Mouse (Mus musculus) forebrain, embryonic 13.5 days (tissue): Measurements from ENCODE around the gene Camk2b. TPM values are rescaled to one million over a fixed set of nuclear protein-coding genes. Genes with fewer than 3 reads are reported as not detected.
"Not testable (repeated sequence)": the region's sequence is repeated elsewhere in the genome, so short reads cannot be mapped to it uniquely, and the experiment has no call there.

ENCODE experiments used
- ATAC-seq: fragments of 200-750 bp; cut with Nextera tagmentation; 2 replicates; pipeline ENCODE4 v1.8.0; 2017
- H3K27ac ChIP-seq: fragments of 300-500 bp; sonication (generic); 2 replicates; pipeline ENCODE4 v1.5.1; 2015; ENCODE audit warnings: inconsistent platforms, mild to moderate bottlenecking, moderate library complexity
- H3K27me3 ChIP-seq: fragments of 300-500 bp; sonication (generic); 2 replicates; pipeline ENCODE4 v1.6.1; 2015; ENCODE audit warnings: mild to moderate bottlenecking, inconsistent platforms
- H3K36me3 ChIP-seq: fragments of 300-500 bp; sonication (generic); 2 replicates; pipeline ENCODE4 v1.6.1; 2015; ENCODE audit warnings: mild to moderate bottlenecking, inconsistent platforms; ENCODE audit not compliant: poor library complexity, severe bottlenecking
- H3K4me1 ChIP-seq: fragments of 300-500 bp; sonication (generic); 2 replicates; pipeline ENCODE4 v1.6.1; 2015; ENCODE audit warnings: inconsistent platforms
- H3K4me2 ChIP-seq: fragments of 300-500 bp; sonication (generic); 2 replicates; pipeline ENCODE4 v1.6.1; 2015; ENCODE audit warnings: inconsistent platforms, mild to moderate bottlenecking, moderate library complexity
- H3K4me3 ChIP-seq: fragments of 300-500 bp; sonication (generic); 2 replicates; pipeline ENCODE4 v1.5.1; 2015; ENCODE audit warnings: mild to moderate bottlenecking, inconsistent platforms
- H3K9ac ChIP-seq: fragments of 300-500 bp; sonication (generic); 2 replicates; pipeline ENCODE4 v1.6.1; 2015; ENCODE audit warnings: mild to moderate bottlenecking, inconsistent platforms
- H3K9me3 ChIP-seq: fragments of 300-500 bp; sonication (generic); replicated peaks from 2 replicates; pipeline ENCODE4 v1.6.1; 2016; ENCODE audit warnings: inconsistent platforms
- WGBS: fragments of 180-500 bp; shearing (Covaris S2); methylation state at CpG from one replicate; pipeline ENCODE4 v1.1.7; 2015; 5-methylcytosine and 5-hydroxymethylcytosine counted together
- polyA plus RNA-seq: library from polyadenylated mRNA; unstranded; fragments of >200 nt; fragmentation: Nextera tagmentation; extraction: Ambion mirVana; gene quantifications from 2 replicates; pipeline ENCODE4 v1.2.1, GENCODE M21; 2015

Gene Camk2b
- 26.1 and 32.8 TPM in 2 replicates for polyA plus RNA-seq

DNA sequence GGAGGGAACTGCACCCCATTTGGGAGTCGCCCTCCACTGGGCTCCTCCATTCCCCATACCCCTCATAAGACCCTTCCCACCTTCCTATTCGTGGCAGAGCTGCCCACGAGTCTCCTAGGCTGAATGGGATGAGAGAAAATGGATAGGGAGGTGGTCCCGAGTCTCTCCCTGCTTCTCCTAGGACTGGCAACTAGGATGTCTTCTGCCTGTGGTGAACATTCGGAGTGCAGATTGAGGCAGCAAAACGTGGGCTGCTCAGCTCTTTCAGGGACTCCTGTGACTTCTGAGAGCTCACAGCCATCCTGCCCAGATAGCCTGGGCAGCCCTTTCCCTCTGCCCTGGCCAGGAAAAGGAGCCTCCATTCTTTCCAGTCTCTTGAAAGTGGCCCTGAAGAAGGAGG is at the start of gene Camk2b:
Camk2b (minus strand) TSS at position 187 of the 400 bp plus-strand sequence.
- 5% methylated on average over 6 of the region's 6 CpGs for WGBS
- ATAC-seq = no peak
- Histone ChIP-seq H3K36me3 (no peaks in the 10 kb centered on the region), H3K27me3 (peaks cover 90% of the 10 kb centered on the region), H3K27ac (no peak within 1 kb of the TSS; the same call in 1 of the 2 replicates), H3K4me3 (peak within 1 kb of the TSS; percentile 49), H3K4me2 (peak within 1 kb of the TSS; percentile 66), H3K4me1 (peaks cover 23% of the 10 kb centered on the region), H3K9ac (peak within 1 kb of the TSS; percentile 73), H3K9me3 (no peaks in the 10 kb centered on the region)

DNA sequence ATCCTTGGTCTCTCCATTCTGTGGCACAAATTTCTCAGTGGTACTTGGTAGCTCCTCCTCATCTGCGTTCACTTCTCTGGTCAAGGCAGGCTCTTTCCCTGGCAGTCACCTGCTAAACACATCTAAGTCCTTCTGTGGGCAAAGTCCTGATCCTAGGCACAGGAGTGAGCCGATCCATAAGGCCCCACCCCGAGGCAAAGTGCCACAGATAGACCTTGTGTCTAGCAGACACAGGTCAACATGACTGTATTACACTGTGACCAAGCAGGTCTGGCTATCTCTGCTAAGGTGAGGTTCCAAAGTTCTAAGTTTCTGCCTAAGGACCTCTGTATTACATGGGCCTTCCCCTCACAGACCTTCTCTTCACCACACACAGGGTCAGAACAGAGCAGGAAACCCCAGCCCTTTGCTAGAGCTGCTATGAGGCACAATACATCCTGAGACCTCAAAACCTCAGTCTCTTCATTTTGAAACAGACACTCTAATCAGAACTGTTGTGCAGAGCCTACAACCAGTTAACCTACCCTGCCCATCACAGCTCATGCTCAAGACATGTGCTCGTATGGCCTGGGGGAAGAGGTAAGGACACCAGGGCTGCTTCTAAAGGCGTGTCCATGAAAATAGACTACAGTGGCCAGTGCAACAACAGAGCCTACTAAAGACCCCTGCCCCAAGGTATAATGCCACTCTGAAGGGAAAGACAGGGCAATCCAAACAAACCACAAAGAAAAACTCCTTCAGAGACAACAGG is 45.7 kb upstream of the Camk2b start:
- 96% methylated on average over 5 of the region's 5 CpGs for WGBS
- no peak overlapping the region for H3K27ac ChIP-seq
- no peak for ATAC-seq
- H3K4me2 ChIP-seq = no peak overlapping the region
- no peaks in the 10 kb centered on the region for H3K4me1 ChIP-seq
- H3K27me3 ChIP-seq = no peaks in the 10 kb centered on the region
- no peaks in the 10 kb centered on the region for H3K9me3 ChIP-seq
- no peak overlapping the region for H3K9ac ChIP-seq
- H3K4me3 ChIP-seq = no peak overlapping the region
- H3K36me3 ChIP-seq = peaks cover 69% of the 10 kb centered on the region

DNA sequence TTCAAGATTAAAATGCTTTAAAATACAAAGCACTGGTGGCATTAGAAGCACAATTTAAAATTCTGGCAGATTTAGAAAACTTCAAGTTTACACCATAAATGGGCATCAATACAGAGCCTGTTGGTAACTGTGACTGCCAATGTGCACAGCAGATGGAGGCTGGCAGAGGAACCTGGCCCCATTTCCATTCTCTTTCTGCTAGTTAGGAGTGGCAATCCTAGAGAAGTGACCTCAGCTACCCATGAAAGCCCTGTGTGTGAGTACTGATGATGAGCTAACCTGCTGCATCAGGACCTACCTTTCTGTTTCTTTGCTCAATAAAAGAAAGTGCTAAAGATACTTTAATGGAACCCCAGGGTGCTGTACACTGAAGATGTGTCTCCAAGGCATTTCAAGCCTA is 43.8 kb upstream of the Camk2b start:
- no peak; the same call in 1 of the 2 replicates for ATAC-seq
- H3K4me1 ChIP-seq = no peaks in the 10 kb centered on the region
- peaks cover 86% of the 10 kb centered on the region for H3K36me3 ChIP-seq
- H3K4me2 ChIP-seq = no peak overlapping the region
- H3K27ac ChIP-seq = no peak overlapping the region
- H3K4me3 ChIP-seq = no peak overlapping the region
- H3K9ac ChIP-seq = no peak overlapping the region
- no peaks in the 10 kb centered on the region for H3K27me3 ChIP-seq
- H3K9me3 ChIP-seq = no peaks in the 10 kb centered on the region

DNA sequence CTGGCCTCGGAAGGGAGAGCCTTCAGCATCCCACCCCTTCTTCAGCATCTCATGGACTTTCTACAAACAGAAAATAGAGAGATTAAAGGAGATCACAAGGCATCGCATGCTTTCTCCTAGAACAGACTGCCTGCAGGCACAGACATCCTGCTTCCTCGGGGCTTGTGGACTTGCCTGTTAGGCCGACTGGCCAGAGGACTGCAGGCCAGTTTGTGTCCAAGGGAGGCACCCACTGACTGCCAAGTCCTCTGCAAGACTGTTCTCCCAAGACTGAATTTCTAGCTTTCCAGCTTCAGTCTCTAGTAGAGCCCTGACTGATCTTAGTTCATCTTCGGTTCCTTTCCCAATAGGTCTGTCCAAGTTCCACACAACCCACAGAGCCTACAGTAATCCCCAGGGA is 42.1 kb upstream of the Camk2b start:
- 93% methylated on average over 5 of the region's 5 CpGs for WGBS
- no peak overlapping the region for H3K9ac ChIP-seq
- H3K27ac ChIP-seq = no peak overlapping the region
- peaks cover 92% of the 10 kb centered on the region for H3K36me3 ChIP-seq
- no peak overlapping the region for H3K4me3 ChIP-seq
- H3K4me1 ChIP-seq = no peaks in the 10 kb centered on the region
- no peak for ATAC-seq
- no peak overlapping the region for H3K4me2 ChIP-seq
- H3K9me3 ChIP-seq = no peaks in the 10 kb centered on the region
- H3K27me3 ChIP-seq = no peaks in the 10 kb centered on the region

DNA sequence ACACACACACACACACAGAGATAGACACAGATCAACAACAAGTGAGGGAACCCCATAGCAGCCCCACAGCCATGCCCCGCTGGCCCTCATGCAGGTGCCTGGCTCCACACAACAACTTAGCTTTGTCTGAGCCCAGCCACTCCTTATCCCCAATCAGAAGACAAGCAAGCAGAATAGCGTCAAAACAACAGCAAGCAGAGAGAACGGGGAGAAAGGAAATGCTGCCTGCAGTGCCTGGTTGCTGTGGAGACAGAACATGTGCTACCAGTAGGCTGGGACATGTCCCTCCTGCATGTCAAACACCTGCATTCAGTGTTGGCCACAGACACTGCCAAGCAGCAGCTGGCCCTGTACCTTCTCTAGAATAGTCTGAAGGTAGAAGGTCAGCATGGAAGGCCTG is 41.6 kb upstream of the Camk2b start:
- no peak overlapping the region for H3K27ac ChIP-seq
- peaks cover 87% of the 10 kb centered on the region for H3K36me3 ChIP-seq
- no peak for ATAC-seq
- no peak overlapping the region for H3K4me2 ChIP-seq
- H3K27me3 ChIP-seq = no peaks in the 10 kb centered on the region
- H3K4me3 ChIP-seq = no peak overlapping the region
- 79% methylated on average over 3 of the region's 3 CpGs for WGBS
- no peaks in the 10 kb centered on the region for H3K9me3 ChIP-seq
- H3K9ac ChIP-seq = no peak overlapping the region
- no peaks in the 10 kb centered on the region for H3K4me1 ChIP-seq

DNA sequence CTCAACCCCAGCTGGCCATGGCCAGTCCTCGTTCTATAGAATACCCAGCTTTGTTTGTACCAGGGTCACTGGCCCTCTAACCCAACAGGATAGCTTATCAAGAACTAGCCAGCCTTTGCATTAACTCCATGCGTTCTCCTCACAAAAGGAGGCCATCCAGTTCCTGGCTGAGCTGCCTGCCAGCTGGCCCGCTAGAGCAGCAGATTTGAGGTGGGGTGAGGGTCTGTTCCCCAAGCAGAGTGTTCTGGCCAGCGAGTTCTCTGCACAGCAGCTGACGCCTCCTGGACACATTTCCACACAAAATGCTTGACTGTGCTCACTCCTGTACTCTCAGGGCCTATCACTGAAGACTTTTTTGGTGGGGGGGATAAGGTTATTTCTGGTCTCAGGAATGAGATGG is 38.6 kb upstream of the Camk2b start:
- Histone ChIP-seq H3K9ac (no peak overlapping the region), H3K4me2 (no peak overlapping the region), H3K27ac (no peak overlapping the region), H3K4me1 (no peaks in the 10 kb centered on the region), H3K36me3 (peaks cover 58% of the 10 kb centered on the region), H3K4me3 (no peak overlapping the region), H3K27me3 (no peaks in the 10 kb centered on the region), H3K9me3 (no peaks in the 10 kb centered on the region)
- no peak for ATAC-seq
- WGBS = 88% methylated on average over 5 of the region's 5 CpGs

DNA sequence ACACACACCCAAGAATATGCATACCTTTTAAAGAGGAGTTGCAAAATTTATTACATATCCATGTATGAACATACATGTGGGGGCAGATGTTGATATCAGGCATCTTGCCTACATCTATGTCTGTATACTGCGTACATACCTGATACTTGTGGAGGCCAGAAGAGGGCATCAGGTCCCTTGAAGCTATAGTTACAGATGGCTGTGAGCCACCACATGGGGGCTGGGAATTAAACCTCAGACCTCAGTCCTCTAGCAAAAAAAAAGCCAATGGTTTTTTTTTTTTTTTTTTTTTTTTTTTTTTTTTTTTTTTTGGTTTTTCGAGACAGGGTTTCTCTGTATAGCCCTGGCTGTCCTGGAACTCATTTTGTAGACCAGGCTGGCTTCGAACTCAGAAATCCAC is 30.5 kb upstream of the Camk2b start:
- H3K36me3 ChIP-seq, H3K4me3 ChIP-seq, H3K4me1 ChIP-seq, H3K4me2 ChIP-seq, H3K27me3 ChIP-seq, H3K9ac ChIP-seq, ATAC-seq, H3K9me3 ChIP-seq, H3K27ac ChIP-seq: not testable (repeated sequence)
- 97% methylated on average over 2 of the region's 3 CpGs for WGBS

DNA sequence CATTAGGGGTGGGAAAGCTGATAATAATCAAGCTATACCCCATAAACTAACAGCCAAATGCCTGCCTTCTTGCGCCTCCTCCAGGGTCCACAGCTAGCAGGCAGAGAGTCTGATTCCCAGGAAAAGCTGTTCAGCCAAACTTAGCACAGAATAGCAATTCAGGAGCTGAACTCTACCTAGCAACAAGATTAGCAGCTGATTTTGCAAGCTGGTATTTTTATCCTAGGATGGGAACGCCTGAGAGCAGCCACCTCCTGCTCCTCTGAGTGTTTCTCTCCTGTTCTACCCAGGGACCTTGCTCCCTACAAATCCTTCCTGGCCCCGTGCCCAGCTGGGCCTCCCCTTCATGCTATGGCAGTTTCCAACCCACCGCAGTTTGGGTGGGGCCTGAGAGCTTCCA is 20.8 kb upstream of the Camk2b start:
- Histone ChIP-seq H3K27ac (peak overlapping the region; percentile 45; the same call in 1 of the 2 replicates), H3K36me3 (no peaks in the 10 kb centered on the region), H3K27me3 (no peaks in the 10 kb centered on the region), H3K4me3 (no peak overlapping the region), H3K9ac (no peak overlapping the region), H3K4me2 (no peak overlapping the region), H3K9me3 (no peaks in the 10 kb centered on the region), H3K4me1 (0 out of 2 replicates have a peak, but pooled peaks cover 3% of the 10 kb centered on the region)
- WGBS = 61% methylated on average over 4 of the region's 4 CpGs
- peak; percentile 24; the same call in 1 of the 2 replicates for ATAC-seq

DNA sequence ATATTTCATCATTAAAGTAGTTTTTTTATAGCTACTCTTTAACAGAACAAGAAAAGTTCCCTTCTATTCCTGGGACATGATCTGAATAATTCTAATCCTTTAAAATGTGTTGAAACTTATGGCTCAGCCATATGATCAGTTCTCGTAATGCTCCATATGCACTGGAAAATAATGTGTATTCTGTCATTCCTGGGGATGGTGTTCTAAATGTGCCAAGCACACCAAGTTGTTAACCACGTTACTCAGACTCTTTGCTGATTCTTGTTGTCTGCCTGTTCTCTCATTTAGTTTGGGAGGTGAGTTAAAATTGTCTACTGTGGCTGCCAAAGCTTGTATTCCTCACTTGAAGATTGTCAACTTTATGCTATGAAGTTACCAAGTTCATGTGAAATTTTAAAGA is 12.6 kb upstream of the Camk2b start:
- no peak for ATAC-seq
- H3K4me3 ChIP-seq = no peak overlapping the region
- peaks cover 9% of the 10 kb centered on the region; the same call in 1 of the 2 replicates for H3K4me1 ChIP-seq
- H3K9me3 ChIP-seq = no peaks in the 10 kb centered on the region
- WGBS = 86% methylated on average over 2 of the region's 2 CpGs
- H3K36me3 ChIP-seq = no peaks in the 10 kb centered on the region
- no peaks in the 10 kb centered on the region for H3K27me3 ChIP-seq
- H3K27ac ChIP-seq = no peak overlapping the region
- H3K4me2 ChIP-seq = no peak overlapping the region
- no peak overlapping the region for H3K9ac ChIP-seq

DNA sequence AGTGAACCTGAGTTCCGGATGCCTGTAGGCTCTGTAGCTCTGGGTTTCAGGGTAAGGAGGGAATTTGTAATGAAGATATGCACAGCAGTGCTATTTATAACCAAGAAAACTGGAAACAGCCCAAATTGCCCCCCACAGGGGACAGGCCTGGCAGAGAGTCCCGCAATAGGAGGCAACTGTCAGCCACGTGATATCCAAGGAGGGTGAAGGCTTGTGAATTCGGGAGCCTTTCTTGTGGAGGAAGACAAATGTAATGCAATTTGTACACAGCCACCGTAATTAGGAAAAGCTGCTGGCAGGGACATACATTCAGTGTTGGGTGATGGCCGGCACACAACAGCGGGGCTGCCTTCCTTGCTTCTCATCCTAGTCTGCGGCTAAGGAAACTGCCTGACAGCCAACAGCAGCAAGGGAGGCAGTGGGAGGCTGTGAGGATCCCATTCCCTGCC is 9.5 kb upstream of the Camk2b start:
- WGBS = 64% methylated on average over 8 of the region's 8 CpGs
- 0 out of 2 replicates have a peak, but pooled peaks cover 5% of the 10 kb centered on the region for H3K27me3 ChIP-seq
- H3K9me3 ChIP-seq = no peaks in the 10 kb centered on the region
- no peaks in the 10 kb centered on the region for H3K36me3 ChIP-seq
- no peak overlapping the region for H3K4me2 ChIP-seq
- ATAC-seq = peak; percentile 84; the same call in 1 of the 2 replicates
- H3K9ac ChIP-seq = no peak overlapping the region
- H3K4me1 ChIP-seq = peaks cover 7% of the 10 kb centered on the region; the same call in 1 of the 2 replicates
- H3K27ac ChIP-seq = peak overlapping the region; percentile 44; the same call in 1 of the 2 replicates
- H3K4me3 ChIP-seq = no peak overlapping the region

DNA sequence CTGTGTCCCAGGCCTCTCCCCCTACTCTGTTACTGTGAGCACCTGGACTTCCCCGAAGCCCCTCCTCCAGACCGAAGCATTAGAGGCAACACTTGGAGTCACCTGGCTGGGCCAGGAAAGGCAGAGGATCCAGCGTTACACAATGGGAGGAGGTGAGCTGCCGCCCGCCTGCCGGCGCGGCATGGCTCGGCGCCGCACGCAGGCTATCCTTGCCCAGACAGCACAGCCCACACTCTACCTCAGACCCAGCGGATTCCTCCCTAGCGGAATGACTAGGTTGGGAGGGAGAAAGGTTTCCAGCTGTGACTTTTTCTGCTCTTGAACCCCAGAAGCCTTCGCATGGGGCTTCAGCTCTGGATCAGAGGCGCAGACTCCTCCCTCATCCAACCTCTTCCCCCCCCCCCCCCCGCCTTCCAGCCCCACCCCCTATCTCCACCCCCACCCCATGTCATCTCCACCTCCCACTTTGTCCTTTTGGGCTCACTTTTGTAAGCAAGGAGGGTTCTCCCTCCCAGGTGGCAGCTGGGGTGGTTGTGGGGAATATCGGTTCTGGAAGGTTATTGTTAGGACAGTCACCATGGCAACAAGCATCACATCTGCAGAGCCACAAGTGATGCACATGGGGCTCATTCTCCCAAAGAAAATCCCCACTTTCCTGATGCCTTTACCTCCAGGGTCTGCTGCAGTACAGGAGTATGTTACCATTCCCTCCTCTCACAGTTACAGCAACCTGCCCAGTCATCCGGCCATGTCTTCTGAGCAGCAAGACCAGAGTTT is 2.2 kb upstream of the Camk2b start:
- peak; percentile 36; the same call in 1 of the 2 replicates for ATAC-seq
- Histone ChIP-seq H3K9me3 (no peaks in the 10 kb centered on the region), H3K27me3 (peaks cover 76% of the 10 kb centered on the region), H3K36me3 (no peaks in the 10 kb centered on the region), H3K9ac (peak overlapping the region; percentile 28; the same call in 1 of the 2 replicates), H3K4me3 (peak overlapping the region; percentile 14; the same call in 1 of the 2 replicates), H3K4me2 (peak overlapping the region; percentile 49), H3K4me1 (peaks cover 23% of the 10 kb centered on the region), H3K27ac (no peak overlapping the region)
- WGBS = 6% methylated on average over 18 of the region's 19 CpGs

DNA sequence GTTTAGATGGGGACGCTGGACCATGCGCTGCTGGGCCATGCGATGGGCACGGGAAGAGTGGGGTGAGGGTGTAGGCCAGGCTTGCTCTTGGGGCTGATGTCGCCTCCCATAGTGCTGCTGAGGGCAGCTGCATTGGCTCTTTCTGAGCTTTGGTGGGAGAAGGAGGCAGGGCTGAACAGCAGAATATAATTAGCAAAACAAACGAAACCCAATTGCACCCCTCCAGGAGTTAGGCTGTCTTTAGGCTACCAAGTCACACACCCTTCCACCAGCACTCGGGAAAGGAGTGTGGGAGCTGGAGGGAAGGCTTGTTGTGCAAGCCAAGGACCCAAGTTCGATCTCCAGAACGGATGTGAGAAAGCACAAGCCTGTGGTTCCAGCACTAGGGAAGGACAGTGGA is 998 bp upstream of the Camk2b start:
- peaks cover 87% of the 10 kb centered on the region for H3K27me3 ChIP-seq
- H3K36me3 ChIP-seq = no peaks in the 10 kb centered on the region
- H3K4me2 ChIP-seq = no peak overlapping the region
- no peak overlapping the region for H3K9ac ChIP-seq
- no peak overlapping the region for H3K4me3 ChIP-seq
- 29% methylated on average over 9 of the region's 9 CpGs for WGBS
- no peaks in the 10 kb centered on the region for H3K9me3 ChIP-seq
- no peak overlapping the region for H3K27ac ChIP-seq
- peaks cover 23% of the 10 kb centered on the region for H3K4me1 ChIP-seq
- no peak for ATAC-seq
